Mouse (Mus musculus) sigmoid colon, adult 10 weeks (tissue): Measurements from ENCODE around the gene Sucla2. TPM values are rescaled to one million over a fixed set of nuclear protein-coding genes. Genes with fewer than 3 reads are reported as not detected.

Source experiments
- polyA plus RNA-seq: library from polyadenylated mRNA; stranded (reverse); fragments of 350-450 nt; fragmentation: Illumina TruSeq; extraction: RNeasy Lipid Tissue Mini Kit (QIAGEN cat#74804); gene quantifications from one replicate; pipeline ENCODE4 v1.2.3, GENCODE M21; 2014; ENCODE audit warnings: low read depth, low replicate concordance

The Sucla2 gene
- polyA plus RNA-seq, result 298 TPM

GRCm38 (mm10) chr14:73524766-73525448 lies at the start of gene Sucla2:
TSS of gene Sucla2 (plus strand) at chr14:73525319.

GRCm38 (mm10) chr14:73509765-73510423 lies 15.2 kb upstream of the Sucla2 start, which contains the start of gene Med4:
TSS of gene Med4 (plus strand) at chr14:73510025.

GRCm38 (mm10) chr14:73548051-73548450 lies 22.9 kb downstream of the Sucla2 start, which contains the start of gene Nudt15:
TSS of gene Nudt15 (minus strand) at chr14:73548242.

Other genes with a start within 250 kb of the Sucla2 start
- 135 TPM for gene Rb1, start 199.5 kb upstream of the Sucla2 start, polyA plus RNA-seq
- 1,779 TPM for gene Itm2b, start 140.0 kb upstream of the Sucla2 start, polyA plus RNA-seq
- gene Med4, start 15.3 kb upstream of the Sucla2 start, polyA plus RNA-seq, result 31.4 TPM
- 3.9 TPM for gene Nudt15, start 22.9 kb downstream of the Sucla2 start, polyA plus RNA-seq
- gene Gm21750, start 135.9 kb downstream of the Sucla2 start, polyA plus RNA-seq, result not detected